Mouse (Mus musculus) heart, postnatal 0 days (tissue): ENCODE results near the gene Dohh. TPM values are rescaled to one million over a fixed set of nuclear protein-coding genes. Genes with fewer than 3 reads are reported as not detected.

ENCODE experiments used
- ATAC-seq: fragments of 200-750 bp; cut with Nextera tagmentation; 2 replicates; pipeline ENCODE4 v1.8.0; 2017; ENCODE audit warnings: low read depth, moderate number of reproducible peaks, moderate library complexity; ENCODE audit not compliant: insufficient read depth
- DNase-seq: peaks from one replicate; pipeline ENCODE4 v3.0.0-alpha.2; 2016; ENCODE audit warnings: low spot score
- H3K27ac ChIP-seq: fragments of 300-500 bp; sonication (generic); 2 replicates; pipeline ENCODE4 v1.5.1; 2014; ENCODE audit warnings: low read depth, mild to moderate bottlenecking
- H3K27me3 ChIP-seq: fragments of 300-500 bp; sonication (generic); 2 replicates; pipeline ENCODE4 v1.6.1; 2014; ENCODE audit warnings: low read length, mixed read lengths; ENCODE audit not compliant: control insufficient read depth, insufficient read depth
- H3K36me3 ChIP-seq: fragments of 300-500 bp; sonication (generic); replicated peaks from 2 replicates; pipeline ENCODE4 v1.6.1; 2014; ENCODE audit warnings: low read length, mixed read lengths; ENCODE audit not compliant: control insufficient read depth, insufficient read depth
- H3K4me1 ChIP-seq: fragments of 300-500 bp; sonication (generic); 2 replicates; pipeline ENCODE4 v1.6.1; 2014; ENCODE audit warnings: antibody characterized with exemption; ENCODE audit not compliant: control insufficient read depth, insufficient read depth
- H3K4me2 ChIP-seq: fragments of 300-500 bp; sonication (generic); 2 replicates; pipeline ENCODE4 v1.6.1; 2014; ENCODE audit warnings: low read depth, mild to moderate bottlenecking, low read length, moderate library complexity
- H3K4me3 ChIP-seq: fragments of 300-500 bp; sonication (generic); 2 replicates; pipeline ENCODE4 v1.5.1; 2014; ENCODE audit warnings: low read depth, low read length
- H3K9ac ChIP-seq: fragments of 300-500 bp; sonication (generic); replicated peaks from 2 replicates; pipeline ENCODE4 v1.6.1; 2014; ENCODE audit warnings: low read depth, low read length, mixed read lengths
- H3K9me3 ChIP-seq: fragments of 300-500 bp; sonication (generic); replicated peaks from 2 replicates; pipeline ENCODE4 v1.6.1; 2016; ENCODE audit warnings: low read length; ENCODE audit not compliant: control insufficient read depth
- CTCF ChIP-seq: IDR thresholded peaks from 2 replicates; pipeline ENCODE4 v1.5.1; 2016; ENCODE audit warnings: antibody characterized with exemption, control low read depth, low read depth
- EP300 ChIP-seq: IDR thresholded peaks from 2 replicates; pipeline ENCODE4 v1.6.1; 2016; ENCODE audit warnings: antibody characterized with exemption, low read depth
- WGBS: fragments of 180-500 bp; shearing (Covaris S2); extraction: QIAGEN DNeasy Blood & Tissue Kit; methylation state at CpG from one replicate; pipeline ENCODE4 v1.1.7; 2014; 5-methylcytosine and 5-hydroxymethylcytosine counted together
- polyA plus RNA-seq: library from polyadenylated mRNA; unstranded; fragments of >200 nt; fragmentation: Nextera tagmentation; extraction: Ambion mirVana; gene quantifications from 2 replicates; pipeline ENCODE4 v1.2.1, GENCODE M21; 2015
- total RNA-seq: library from RNA; depleted of rRNA; stranded (reverse); fragments of >200 nt; gene quantifications from 2 replicates; pipeline ENCODE4 v1.2.3, GENCODE M21; 2014; ENCODE audit warnings: low replicate concordance

The Dohh gene
- total and polyA plus RNA-seq, 2 experiments from 2014 or later = 75.2 to 123 TPM

- no peak for TF ChIP-seq EP300
- TF ChIP-seq CTCF = no peak
- 46% methylated on average over 9 of the region's 9 CpGs for WGBS
- peaks cover 74% of the 10 kb centered on the region for H3K36me3 ChIP-seq
- no peak overlapping the region for H3K27ac ChIP-seq
- no peaks in the 10 kb centered on the region for H3K9me3 ChIP-seq
- H3K27me3 ChIP-seq = no peaks in the 10 kb centered on the region
- DNase-seq = no peak
- H3K4me2 ChIP-seq = no peak overlapping the region
- no peak for ATAC-seq
- no peak overlapping the region for H3K9ac ChIP-seq
- no peak overlapping the region for H3K4me3 ChIP-seq
- peaks cover 35% of the 10 kb centered on the region for H3K4me1 ChIP-seq
These were observed 19.9 kb downstream of the Dohh start for GRCm38 (mm10) chr10:81404082-81404481.

- 56% methylated on average over 18 of the region's 18 CpGs for WGBS
- Histone ChIP-seq H3K27me3 (no peaks in the 10 kb centered on the region), H3K4me3 (no peak overlapping the region), H3K36me3 (peaks cover 67% of the 10 kb centered on the region), H3K4me2 (no peak overlapping the region), H3K27ac (no peak overlapping the region), H3K9ac (no peak overlapping the region), H3K4me1 (peaks cover 35% of the 10 kb centered on the region), H3K9me3 (no peaks in the 10 kb centered on the region)
- TF ChIP-seq EP300 (no peak), CTCF (no peak)
- ATAC-seq = no peak
- DNase-seq = no peak
These were observed 20.5 kb downstream of the Dohh start for GRCm38 (mm10) chr10:81404720-81405119.

GRCm38 (mm10) chr10:81405588-81406201, 21.5 kb downstream of the Dohh start:
- TF ChIP-seq CTCF (peak; percentile 64), EP300 (no peak)
- ATAC-seq (no peak), DNase-seq (no peak)
- no peaks in the 10 kb centered on the region for H3K9me3 ChIP-seq
- peaks cover 57% of the 10 kb centered on the region for H3K36me3 ChIP-seq
- 47% methylated on average over 13 of the region's 13 CpGs for WGBS
- no peak overlapping the region for H3K27ac ChIP-seq
- H3K4me1 ChIP-seq = peaks cover 39% of the 10 kb centered on the region
- no peak overlapping the region for H3K9ac ChIP-seq
- H3K4me2 ChIP-seq = no peak overlapping the region
- no peak overlapping the region for H3K4me3 ChIP-seq
- H3K27me3 ChIP-seq = no peaks in the 10 kb centered on the region

- WGBS = 44% methylated on average over 24 of the region's 24 CpGs
- H3K36me3 ChIP-seq = peaks cover 55% of the 10 kb centered on the region
- no peak overlapping the region; the same call in 1 of the 2 replicates for H3K9ac ChIP-seq
- H3K27me3 ChIP-seq = no peaks in the 10 kb centered on the region
- peak overlapping the region; percentile 22 for H3K4me3 ChIP-seq
- H3K27ac ChIP-seq = peak overlapping the region; percentile 16; the same call in 1 of the 2 replicates
- TF ChIP-seq CTCF = no peak
- no peak for TF ChIP-seq EP300
- H3K4me1 ChIP-seq = peaks cover 41% of the 10 kb centered on the region
- H3K4me2 ChIP-seq = peak overlapping the region; percentile 45
- no peak for DNase-seq
- no peak for ATAC-seq
- H3K9me3 ChIP-seq = no peaks in the 10 kb centered on the region
These were observed 22.5 kb downstream of the Dohh start for GRCm38 (mm10) chr10:81406504-81407440.

GRCm38 (mm10) chr10:81407539-81408423, 23.6 kb downstream of the Dohh start:
- peak overlapping the region; percentile 22 for H3K4me3 ChIP-seq
- 0 out of 2 replicates have a peak, but pooled peaks have one; percentile 15 for TF ChIP-seq EP300
- 0 out of 2 replicates have a peak, but pooled peaks have one; percentile 2 for TF ChIP-seq CTCF
- peak overlapping the region; percentile 45 for H3K4me2 ChIP-seq
- H3K27me3 ChIP-seq = no peaks in the 10 kb centered on the region
- no peak overlapping the region for H3K9ac ChIP-seq
- H3K9me3 ChIP-seq = no peaks in the 10 kb centered on the region
- DNase-seq (peak; percentile 88), ATAC-seq (peak; percentile 18)
- peaks cover 51% of the 10 kb centered on the region for H3K36me3 ChIP-seq
- WGBS = 27% methylated on average over 31 of the region's 31 CpGs
- H3K4me1 ChIP-seq = peaks cover 45% of the 10 kb centered on the region
- H3K27ac ChIP-seq = peak overlapping the region; percentile 97
